Mouse (Mus musculus) lung, embryonic 15.5 days (tissue): ENCODE data around the gene Mrpl49. TPM values are rescaled to one million over a fixed set of nuclear protein-coding genes. Genes with fewer than 3 reads are reported as not detected.

Source experiments
- ATAC-seq: fragments of 200-750 bp; cut with Nextera tagmentation; 2 replicates; pipeline ENCODE4 v1.8.0; 2017; ENCODE audit warnings: moderate number of reproducible peaks, borderline replicate concordance; ENCODE audit not compliant: low FRiP score, low TSS enrichment; ENCODE audit errors: extremely low read depth
- H3K27ac ChIP-seq: fragments of 300-500 bp; sonication (generic); 2 replicates; pipeline ENCODE4 v1.5.1; 2015; ENCODE audit warnings: moderate library complexity, mild to moderate bottlenecking, inconsistent platforms
- H3K27me3 ChIP-seq: fragments of 300-500 bp; sonication (generic); 2 replicates; pipeline ENCODE4 v1.6.1; 2015; ENCODE audit warnings: inconsistent platforms
- H3K36me3 ChIP-seq: fragments of 300-500 bp; sonication (generic); 2 replicates; pipeline ENCODE4 v1.6.1; 2015; ENCODE audit warnings: inconsistent platforms
- H3K4me1 ChIP-seq: fragments of 300-500 bp; sonication (generic); 2 replicates; pipeline ENCODE4 v1.6.1; 2015; ENCODE audit warnings: inconsistent platforms
- H3K4me2 ChIP-seq: fragments of 300-500 bp; sonication (generic); 2 replicates; pipeline ENCODE4 v1.6.1; 2015; ENCODE audit warnings: inconsistent platforms, mild to moderate bottlenecking, moderate library complexity
- H3K4me3 ChIP-seq: fragments of 300-500 bp; sonication (generic); 2 replicates; pipeline ENCODE4 v1.5.1; 2015; ENCODE audit warnings: mild to moderate bottlenecking, inconsistent platforms
- H3K9ac ChIP-seq: fragments of 300-500 bp; sonication (generic); 2 replicates; pipeline ENCODE4 v1.6.1; 2015; ENCODE audit warnings: inconsistent platforms
- H3K9me3 ChIP-seq: fragments of 300-500 bp; sonication (generic); 2 replicates; pipeline ENCODE4 v1.6.1; 2016; ENCODE audit warnings: inconsistent platforms
- WGBS: fragments of 180-500 bp; shearing (Covaris S2); methylation state at CpG from one replicate; pipeline ENCODE4 v1.1.7; 2015; 5-methylcytosine and 5-hydroxymethylcytosine counted together
- polyA plus RNA-seq: library from polyadenylated mRNA; unstranded; fragments of >200 nt; fragmentation: Nextera tagmentation; extraction: Ambion mirVana; gene quantifications from 2 replicates; pipeline ENCODE4 v1.2.1, GENCODE M21; 2015

Gene Mrpl49
- polyA plus RNA-seq, 1 experiment from 2014 or later: 76.2 TPM

DNA sequence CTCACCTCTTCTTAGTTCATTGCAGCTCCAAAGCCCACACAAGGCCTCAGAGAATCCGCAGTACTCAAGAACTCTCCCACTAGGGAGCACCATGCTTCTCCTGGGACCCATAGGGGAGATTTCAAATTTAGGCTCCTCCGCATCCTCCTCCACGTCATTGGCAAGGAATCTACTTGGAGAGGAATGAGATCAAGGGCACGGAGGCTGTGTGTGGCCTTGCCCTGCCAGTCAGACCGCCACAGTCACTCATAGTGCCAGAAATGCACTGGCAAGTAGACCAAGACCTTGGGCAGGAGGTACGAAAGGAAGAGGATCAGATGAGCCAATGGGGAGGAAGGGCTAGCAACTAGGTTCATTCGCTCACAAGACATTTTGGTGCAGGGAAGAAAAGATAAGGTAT lies 33.7 kb downstream of the Mrpl49 start:
- WGBS: 58% methylated on average over 7 of the region's 7 CpGs
- Histone ChIP-seq H3K9me3 (no peaks in the 10 kb centered on the region), H3K36me3 (no peaks in the 10 kb centered on the region), H3K27ac (peak overlapping the region; percentile 53; the same call in 1 of the 2 replicates), H3K4me1 (peaks cover 14% of the 10 kb centered on the region), H3K4me2 (no peak overlapping the region), H3K4me3 (no peak overlapping the region), H3K27me3 (no peaks in the 10 kb centered on the region), H3K9ac (no peak overlapping the region)
- ATAC-seq: no peak

DNA sequence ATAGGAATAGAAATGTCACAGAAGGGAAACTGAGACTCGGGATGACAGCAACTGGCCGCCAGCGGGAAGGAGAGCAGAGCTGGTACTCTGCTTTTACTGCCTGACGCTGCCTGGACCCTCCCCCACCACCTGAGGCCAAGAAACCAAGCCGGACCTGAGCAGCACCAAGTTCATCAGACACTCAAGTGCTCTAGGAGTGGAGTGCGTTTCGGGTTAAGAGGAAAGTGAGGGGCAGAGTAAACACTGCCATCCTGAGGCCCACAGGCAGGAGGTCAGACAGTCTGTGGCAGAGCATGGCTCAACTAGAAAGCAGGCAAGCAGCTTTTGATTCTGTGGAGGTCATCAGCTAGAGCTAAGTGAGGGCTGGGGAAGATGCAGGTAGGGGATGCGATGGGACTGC lies 34.5 kb downstream of the Mrpl49 start:
- peaks cover 19% of the 10 kb centered on the region for H3K4me1 ChIP-seq
- no peak overlapping the region for H3K9ac ChIP-seq
- WGBS: 40% methylated on average over 8 of the region's 8 CpGs
- H3K27ac ChIP-seq: peak overlapping the region; percentile 53; the same call in 1 of the 2 replicates
- no peak overlapping the region for H3K4me3 ChIP-seq
- ATAC-seq: 0 out of 2 replicates have a peak, but pooled peaks have one; percentile 28
- no peaks in the 10 kb centered on the region for H3K27me3 ChIP-seq
- H3K4me2 ChIP-seq: peak overlapping the region; percentile 0; the same call in 1 of the 2 replicates
- no peaks in the 10 kb centered on the region for H3K36me3 ChIP-seq
- no peaks in the 10 kb centered on the region for H3K9me3 ChIP-seq

DNA sequence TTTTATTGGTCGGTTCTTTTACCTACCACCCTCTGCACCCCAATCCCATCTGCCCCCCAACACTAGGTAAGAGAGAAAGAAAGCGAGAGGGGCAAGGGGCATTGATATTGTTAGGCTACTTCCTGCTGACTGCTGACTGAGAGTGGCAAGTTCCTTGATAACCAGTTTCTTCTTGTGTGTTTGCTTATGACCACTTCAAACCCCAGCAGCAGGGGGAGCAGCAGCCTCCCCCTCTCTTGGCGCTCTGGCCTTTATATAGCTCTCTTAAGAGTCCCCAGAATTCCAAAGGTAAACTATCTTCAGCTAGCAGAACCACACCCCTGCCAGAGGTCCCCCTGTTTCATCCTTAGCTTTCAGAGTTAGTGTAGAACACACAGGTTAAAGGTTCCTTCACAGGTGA lies 37.3 kb downstream of the Mrpl49 start:
- Histone ChIP-seq H3K27ac (no peak overlapping the region), H3K9me3 (no peaks in the 10 kb centered on the region), H3K36me3 (no peaks in the 10 kb centered on the region), H3K4me2 (no peak overlapping the region), H3K4me1 (peaks cover 30% of the 10 kb centered on the region), H3K9ac (no peak overlapping the region), H3K27me3 (0 out of 2 replicates have a peak, but pooled peaks cover 5% of the 10 kb centered on the region), H3K4me3 (no peak overlapping the region)
- 40% methylated on average over 3 of the region's 3 CpGs for WGBS
- no peak for ATAC-seq

DNA sequence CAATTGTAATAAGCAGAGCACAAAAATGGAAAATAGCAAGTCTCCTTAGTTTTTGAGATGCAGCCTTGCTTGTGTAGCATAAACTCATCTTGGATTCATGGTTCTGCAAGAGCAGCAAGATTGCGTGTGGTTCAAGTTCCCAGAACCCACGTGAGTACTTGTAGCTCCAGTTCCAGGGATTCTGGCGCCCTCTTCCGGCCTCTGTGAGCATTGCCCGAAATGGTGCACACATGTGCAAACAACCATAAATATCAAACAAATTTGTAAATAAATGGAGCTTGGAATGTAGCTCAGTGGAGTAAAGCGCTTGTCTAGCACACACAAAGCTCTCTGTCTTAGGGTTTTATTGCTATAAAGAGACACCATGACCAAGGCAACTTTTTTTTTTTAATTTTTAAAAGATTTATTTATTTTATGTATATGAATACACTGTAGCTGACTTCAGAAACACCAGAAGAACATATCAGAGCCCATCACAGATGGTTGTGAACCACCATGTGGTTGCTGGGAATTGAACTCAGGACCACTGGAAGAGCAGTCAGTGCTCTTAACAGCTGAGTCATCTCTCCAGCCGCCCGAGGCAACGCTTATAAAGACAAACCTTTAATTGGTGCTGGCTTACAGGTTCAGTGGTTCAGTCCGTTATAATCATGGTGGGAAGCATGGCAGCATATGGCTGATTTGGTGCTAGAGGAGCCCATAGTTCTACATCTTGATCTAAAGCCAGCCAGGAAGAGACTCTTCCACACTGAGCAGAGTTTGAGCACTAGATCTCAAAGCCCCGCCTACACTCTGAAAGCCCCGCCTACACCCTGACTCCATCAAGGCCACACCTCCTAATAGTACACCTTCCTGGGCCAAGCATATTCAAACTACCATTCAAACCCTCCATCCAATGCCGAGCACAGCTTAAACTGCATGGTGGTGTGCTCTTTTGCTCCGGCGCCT lies 39.2 kb downstream of the Mrpl49 start:
- Histone ChIP-seq H3K4me3 (no peak overlapping the region), H3K27ac (no peak overlapping the region), H3K4me1 (peaks cover 26% of the 10 kb centered on the region), H3K27me3 (0 out of 2 replicates have a peak, but pooled peaks cover 5% of the 10 kb centered on the region), H3K4me2 (no peak overlapping the region), H3K36me3 (no peaks in the 10 kb centered on the region), H3K9ac (no peak overlapping the region), H3K9me3 (no peaks in the 10 kb centered on the region)
- ATAC-seq: no peak
- WGBS: 31% methylated on average over 15 of the region's 15 CpGs

DNA sequence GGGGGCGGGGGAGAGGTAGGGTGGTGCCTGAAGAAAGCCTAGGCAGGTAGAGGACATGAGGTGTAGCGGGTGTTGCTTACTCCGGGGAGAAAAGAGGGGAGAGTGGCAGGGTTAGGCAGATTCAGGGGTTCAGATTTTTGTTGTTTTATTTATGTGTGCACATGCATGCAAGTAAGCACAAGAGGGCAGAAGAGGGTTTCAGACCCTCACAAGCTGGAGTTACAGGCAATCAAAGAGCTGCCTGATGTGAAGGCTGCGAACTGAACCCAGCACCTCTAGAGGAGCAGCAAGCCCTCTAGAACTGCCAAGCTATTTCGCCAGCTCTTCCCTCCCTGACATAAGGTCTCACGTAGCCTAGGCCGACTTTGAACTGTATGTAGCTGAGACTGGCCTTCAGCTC lies 41.1 kb downstream of the Mrpl49 start:
- no peak overlapping the region for H3K27ac ChIP-seq
- H3K4me1 ChIP-seq: peaks cover 24% of the 10 kb centered on the region
- H3K27me3 ChIP-seq: 0 out of 2 replicates have a peak, but pooled peaks cover 5% of the 10 kb centered on the region
- no peak overlapping the region for H3K9ac ChIP-seq
- 46% methylated on average over 7 of the region's 7 CpGs for WGBS
- H3K4me3 ChIP-seq: no peak overlapping the region
- no peaks in the 10 kb centered on the region for H3K9me3 ChIP-seq
- no peaks in the 10 kb centered on the region for H3K36me3 ChIP-seq
- ATAC-seq: no peak
- H3K4me2 ChIP-seq: peak overlapping the region; percentile 17; the same call in 1 of the 2 replicates

DNA sequence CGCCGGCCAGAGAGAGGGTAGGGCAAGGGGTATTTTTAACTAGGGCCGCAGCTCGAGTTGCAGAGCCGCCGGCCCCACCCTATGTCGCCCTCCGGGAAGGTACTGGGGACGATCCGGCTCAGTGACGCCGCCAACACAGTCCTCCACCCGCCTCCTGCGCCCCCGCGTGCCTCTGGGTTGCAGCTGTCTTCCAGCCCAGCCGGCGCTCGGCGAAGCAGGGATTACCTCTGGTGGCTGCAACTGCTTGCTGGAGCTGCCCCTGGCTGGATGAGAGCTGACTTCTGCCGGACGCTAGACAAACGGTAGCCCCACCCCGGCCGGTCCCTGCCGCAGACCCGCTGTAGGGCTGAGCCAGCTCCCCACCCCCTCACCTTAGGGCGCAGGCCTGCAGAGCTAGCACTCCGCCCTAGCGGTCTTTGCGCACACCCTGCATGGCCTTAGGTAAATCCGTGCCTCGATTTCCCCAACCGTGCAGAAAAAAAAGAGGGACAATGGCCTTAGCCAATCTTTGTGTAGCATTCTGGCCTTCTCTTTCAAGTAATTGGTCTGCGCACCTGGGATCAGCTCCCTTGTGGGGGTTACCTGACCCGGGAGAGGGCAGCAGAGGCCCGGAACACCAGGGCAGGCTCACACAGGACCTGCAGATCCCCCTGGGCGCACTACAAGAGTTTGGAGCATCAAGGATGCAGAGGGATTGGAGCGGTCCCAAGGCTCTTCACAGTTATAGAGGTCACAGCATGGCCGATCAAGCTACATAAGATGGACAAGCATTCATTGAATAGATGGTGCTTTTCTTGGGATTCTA lies 41.9 kb downstream of the Mrpl49 start, which contains the start of gene Capn1:
Gene Capn1 (minus strand): TSS at position 387 of the 805 bp plus-strand sequence.
- ATAC-seq: peak; percentile 78
- peaks cover 24% of the 10 kb centered on the region for H3K4me1 ChIP-seq
- WGBS: 2% methylated on average over 40 of the region's 40 CpGs
- H3K9ac ChIP-seq: peak within 1 kb of the TSS; percentile 66
- peak within 1 kb of the TSS; percentile 88 for H3K4me2 ChIP-seq
- H3K9me3 ChIP-seq: no peaks in the 10 kb centered on the region
- H3K27ac ChIP-seq: peak within 1 kb of the TSS; percentile 48; the same call in 1 of the 2 replicates
- 0 out of 2 replicates have a peak, but pooled peaks cover 5% of the 10 kb centered on the region for H3K27me3 ChIP-seq
- H3K36me3 ChIP-seq: no peaks in the 10 kb centered on the region
- H3K4me3 ChIP-seq: peak within 1 kb of the TSS; percentile 54

DNA sequence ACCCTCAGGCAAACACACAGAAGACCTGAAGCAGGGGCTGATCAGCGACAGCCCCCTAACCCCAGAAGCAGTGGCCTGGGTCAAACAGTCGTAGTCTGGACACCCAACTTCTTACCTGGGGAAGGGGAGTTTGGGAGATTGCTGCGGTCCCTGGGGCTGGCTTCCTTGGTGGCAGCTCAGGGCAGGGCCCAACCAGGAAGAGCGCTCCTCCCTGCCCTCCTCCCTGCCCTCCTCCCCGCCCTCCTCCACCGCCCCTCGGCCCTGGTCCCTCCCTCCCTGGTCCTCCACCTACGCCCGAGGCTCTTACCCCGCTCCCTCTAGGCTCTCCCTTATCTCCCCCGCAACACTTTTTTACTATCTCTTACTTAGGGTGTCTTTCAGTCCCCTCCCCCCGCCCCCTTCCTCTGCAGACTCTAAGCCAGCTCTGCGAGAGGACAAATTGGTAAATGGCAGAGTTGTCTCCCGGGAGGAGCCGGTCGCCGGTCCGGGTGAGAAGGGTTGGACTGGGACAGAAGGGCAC lies 42.5 kb downstream of the Mrpl49 start:
- Histone ChIP-seq H3K4me2 (peak overlapping the region; percentile 88), H3K9me3 (no peaks in the 10 kb centered on the region), H3K27ac (peak overlapping the region; percentile 48; the same call in 1 of the 2 replicates), H3K4me3 (peak overlapping the region; percentile 54), H3K9ac (peak overlapping the region; percentile 66), H3K36me3 (no peaks in the 10 kb centered on the region), H3K4me1 (peaks cover 20% of the 10 kb centered on the region), H3K27me3 (0 out of 2 replicates have a peak, but pooled peaks cover 5% of the 10 kb centered on the region)
- peak; percentile 83 for ATAC-seq
- 2% methylated on average over 17 of the region's 18 CpGs for WGBS

DNA sequence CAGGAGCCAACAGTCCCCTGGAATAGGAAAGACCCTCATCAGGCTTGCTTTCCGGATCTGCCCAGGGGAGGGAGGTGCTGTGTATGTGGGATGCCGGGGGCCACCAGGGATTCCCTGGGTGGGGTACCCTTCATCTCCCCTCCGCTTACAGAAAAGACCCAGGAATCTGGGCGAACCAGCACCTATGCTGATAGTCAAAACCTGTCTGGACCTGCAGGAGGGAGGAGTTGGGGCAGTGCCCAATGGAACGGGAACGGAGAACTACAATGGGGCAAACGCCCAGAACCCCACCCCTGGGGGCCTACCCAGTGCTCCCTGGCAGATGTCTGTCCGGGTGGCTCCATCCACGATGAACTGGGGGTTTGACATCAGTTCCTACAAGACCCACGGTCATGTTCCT lies 43.9 kb downstream of the Mrpl49 start:
- peaks cover 1% of the 10 kb centered on the region; the same call in 1 of the 2 replicates for H3K36me3 ChIP-seq
- H3K9me3 ChIP-seq: no peaks in the 10 kb centered on the region
- peaks cover 20% of the 10 kb centered on the region for H3K4me1 ChIP-seq
- no peak overlapping the region for H3K9ac ChIP-seq
- no peak overlapping the region for H3K4me2 ChIP-seq
- H3K27me3 ChIP-seq: 0 out of 2 replicates have a peak, but pooled peaks cover 5% of the 10 kb centered on the region
- no peak for ATAC-seq
- H3K27ac ChIP-seq: no peak overlapping the region
- 92% methylated on average over 10 of the region's 10 CpGs for WGBS
- H3K4me3 ChIP-seq: no peak overlapping the region

DNA sequence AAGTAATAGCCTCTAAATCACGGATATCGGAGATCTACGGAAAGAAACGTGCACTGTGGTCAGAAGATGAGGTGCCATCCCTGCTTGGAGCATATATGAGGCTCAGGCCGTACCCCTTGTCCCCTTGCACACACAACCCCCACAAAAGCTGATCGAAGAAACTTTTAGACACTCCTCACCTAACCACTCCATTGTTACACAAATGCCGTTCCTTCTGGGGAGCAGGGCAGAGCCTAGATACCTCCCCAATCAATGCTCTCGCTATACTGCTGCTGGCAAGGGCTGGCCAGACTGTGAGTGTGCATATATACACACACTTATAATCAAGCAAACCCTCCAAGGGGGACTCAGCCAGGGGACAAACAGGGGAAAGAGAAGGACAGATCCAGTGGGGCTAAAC lies 48.4 kb downstream of the Mrpl49 start:
- no peak for ATAC-seq
- Histone ChIP-seq H3K9me3 (no peaks in the 10 kb centered on the region), H3K9ac (no peak overlapping the region), H3K4me3 (no peak overlapping the region), H3K4me2 (no peak overlapping the region), H3K27ac (no peak overlapping the region), H3K27me3 (no peaks in the 10 kb centered on the region), H3K36me3 (peaks cover 6% of the 10 kb centered on the region; the same call in 1 of the 2 replicates), H3K4me1 (no peaks in the 10 kb centered on the region)
- WGBS: 76% methylated on average over 8 of the region's 8 CpGs

DNA sequence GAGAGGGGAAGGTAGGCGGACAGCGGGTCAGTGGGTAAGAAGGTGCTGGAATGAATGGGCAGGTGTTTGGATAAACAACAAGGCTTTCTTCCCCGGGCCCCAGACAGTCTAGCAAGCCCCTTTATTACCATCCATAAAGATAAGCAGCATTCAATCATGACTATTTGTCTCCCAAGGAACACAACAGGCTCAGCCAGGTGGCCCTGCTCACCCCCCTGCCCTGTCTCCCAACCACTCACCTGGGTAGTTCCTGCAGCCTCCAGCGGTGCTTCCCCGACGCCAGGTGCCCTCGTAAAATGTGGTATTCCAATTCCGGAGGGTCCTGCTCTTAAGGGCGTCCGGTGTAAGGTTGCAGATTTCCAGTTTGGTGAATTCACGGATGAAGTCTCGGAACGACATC lies 50.6 kb downstream of the Mrpl49 start:
- Histone ChIP-seq H3K4me1 (no peaks in the 10 kb centered on the region), H3K27me3 (no peaks in the 10 kb centered on the region), H3K27ac (no peak overlapping the region), H3K9ac (no peak overlapping the region), H3K4me3 (no peak overlapping the region), H3K36me3 (peaks cover 6% of the 10 kb centered on the region; the same call in 1 of the 2 replicates), H3K4me2 (no peak overlapping the region), H3K9me3 (no peaks in the 10 kb centered on the region)
- ATAC-seq: no peak
- WGBS: 73% methylated on average over 13 of the region's 13 CpGs

DNA sequence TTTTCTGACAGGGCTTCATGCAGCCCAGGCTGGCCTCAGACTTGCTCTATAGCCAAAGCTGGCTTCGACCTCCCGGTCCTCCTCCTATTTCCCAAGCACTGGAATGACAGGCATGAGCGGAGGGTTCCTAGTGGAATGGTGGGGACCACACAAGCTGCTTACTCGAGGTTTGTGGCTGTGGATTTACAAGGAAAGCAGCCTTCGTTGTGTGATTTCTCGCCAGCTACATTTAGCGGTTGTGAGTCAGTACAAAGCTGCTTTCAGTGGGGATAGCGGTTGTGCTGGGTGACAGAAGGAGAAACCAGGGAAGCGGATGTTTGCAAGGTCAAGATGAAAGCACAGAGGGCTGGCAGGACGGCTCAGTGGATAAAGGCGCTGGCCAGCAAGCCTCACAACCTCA lies 52.0 kb downstream of the Mrpl49 start:
- Histone ChIP-seq H3K27ac (no peak overlapping the region), H3K4me1 (no peaks in the 10 kb centered on the region), H3K9ac (no peak overlapping the region), H3K9me3 (no peaks in the 10 kb centered on the region), H3K4me2 (no peak overlapping the region), H3K4me3 (no peak overlapping the region), H3K27me3 (no peaks in the 10 kb centered on the region), H3K36me3 (peaks cover 6% of the 10 kb centered on the region; the same call in 1 of the 2 replicates)
- WGBS: 49% methylated on average over 11 of the region's 11 CpGs
- no peak for ATAC-seq
